Mouse (Mus musculus): Measurements from ENCODE around the gene Swt1. TPM values are rescaled to one million over a fixed set of nuclear protein-coding genes. Genes with fewer than 3 reads are reported as not detected.

Swt1 gene
- polyA plus RNA-seq, 2 experiments = 21.1 to 27.8 TPM

DNA sequence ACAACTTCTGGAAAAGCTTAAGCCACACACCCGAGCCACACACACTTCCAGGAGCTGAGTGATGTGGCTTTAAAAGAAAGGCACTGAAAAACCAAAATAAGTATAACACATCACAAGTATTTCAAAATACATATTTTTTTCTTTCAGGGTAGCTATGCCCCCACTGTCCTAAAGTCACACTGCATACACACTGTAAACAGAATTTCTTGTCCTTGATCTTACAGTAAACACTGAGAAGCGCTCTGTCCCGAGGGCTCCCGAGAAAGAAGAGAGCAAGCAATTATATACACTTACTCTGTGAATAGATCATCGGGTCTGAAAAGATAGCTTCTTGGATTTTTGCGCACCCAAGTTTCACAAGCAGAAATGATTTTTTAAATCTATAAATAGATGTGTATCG is 109.0 kb downstream of the Swt1 start:
- 85% methylated on average over 7 of the region's 7 CpGs for WGBS
- Histone ChIP-seq H3K4me3 (replicated peaks; ENCODE audit: low read length) (no peak overlapping the region), H3K27me3 (ENCODE audit: control insufficient read depth, insufficient read depth, low read length) (no peaks in the 10 kb centered on the region), H3K4me2 (replicated peaks; ENCODE audit: low read depth, low read length, severe bottlenecking) (no peak overlapping the region), H3K27ac (replicated peaks; ENCODE audit: low read depth, low read length) (no peak overlapping the region), H3K36me3 (ENCODE audit: control insufficient read depth, insufficient read depth, low read length) (no peaks in the 10 kb centered on the region), H3K9me3 (ENCODE audit: control insufficient read depth, low read length) (no peaks in the 10 kb centered on the region), H3K9ac (ENCODE audit: low read depth, low read length, severe bottlenecking) (no peak overlapping the region), H3K4me1 (ENCODE audit: control insufficient read depth, insufficient read depth, low read length) (no peaks in the 10 kb centered on the region)
- no peak for TF ChIP-seq POLR2A (IDR thresholded peaks at IDR 0.05; ENCODE audit: borderline replicate concordance, extremely low read depth, insufficient read depth, insufficient read length)
- DNase-seq (ENCODE audit: low spot score) (no peak), ATAC-seq (ENCODE audit: low FRiP score, low read depth) (no peak)

Small RNA genes lying within 50 kb of the gene (microRNA-seq; reads per million reads assigned to microRNA genes)
- not detected for gene Mir7682

Other genes with a start within 250 kb of the Swt1 start
- gene Gm47985, start 245.9 kb downstream of the Swt1 start, polyA plus RNA-seq (2012; rRNA removed) = 0.08 and 0.15 TPM in 2 replicates
- gene Gm47985, start 245.9 kb downstream of the Swt1 start, polyA plus RNA-seq (2014; fragmentation: Nextera tagmentation; extraction: Ambion mirVana) = not detected in 2 replicates
- 0.06 and 0.08 TPM in 2 replicates for gene Gm8947, start 236.1 kb downstream of the Swt1 start, polyA plus RNA-seq (2012; rRNA removed)
- 0.23 TPM in 1 of 2 replicates, not detected in the other for gene Gm8947, start 236.1 kb downstream of the Swt1 start, polyA plus RNA-seq (2014; fragmentation: Nextera tagmentation; extraction: Ambion mirVana)
- gene Gm47995, start 230.0 kb downstream of the Swt1 start, polyA plus RNA-seq (2012; rRNA removed) = 0.06 TPM in 1 of 2 replicates, not detected in the other
- not detected in 2 replicates for gene Gm47995, start 230.0 kb downstream of the Swt1 start, polyA plus RNA-seq (2014; fragmentation: Nextera tagmentation; extraction: Ambion mirVana)
- not detected in 2 replicates for gene 3110040M04Rik, start 224.3 kb downstream of the Swt1 start, polyA plus RNA-seq (2012; rRNA removed)
- gene 3110040M04Rik, start 224.3 kb downstream of the Swt1 start, polyA plus RNA-seq (2014; fragmentation: Nextera tagmentation; extraction: Ambion mirVana) = not detected in 2 replicates
- 0.06 TPM in 1 of 2 replicates, not detected in the other for gene Gm47996, start 218.3 kb downstream of the Swt1 start, polyA plus RNA-seq (2012; rRNA removed)
- gene Gm47996, start 218.3 kb downstream of the Swt1 start, polyA plus RNA-seq (2014; fragmentation: Nextera tagmentation; extraction: Ambion mirVana) = not detected in 2 replicates
- gene Ivns1abp, start 84.0 kb downstream of the Swt1 start, polyA plus RNA-seq (2012; rRNA removed) = 186 and 208 TPM in 2 replicates
- gene Ivns1abp, start 84.0 kb downstream of the Swt1 start, polyA plus RNA-seq (2014; fragmentation: Nextera tagmentation; extraction: Ambion mirVana) = 235 and 248 TPM in 2 replicates
- gene Trmt1l, start 87 bp upstream of the Swt1 start, polyA plus RNA-seq (2012; rRNA removed) = 29.3 and 33.8 TPM in 2 replicates
- 34.2 and 42.5 TPM in 2 replicates for gene Trmt1l, start 87 bp upstream of the Swt1 start, polyA plus RNA-seq (2014; fragmentation: Nextera tagmentation; extraction: Ambion mirVana)
- gene Rnf2, start 72.5 kb upstream of the Swt1 start, polyA plus RNA-seq (2012; rRNA removed) = 90.5 and 106 TPM in 2 replicates
- 108 and 109 TPM in 2 replicates for gene Rnf2, start 72.5 kb upstream of the Swt1 start, polyA plus RNA-seq (2014; fragmentation: Nextera tagmentation; extraction: Ambion mirVana)
- 9.8 and 11.1 TPM in 2 replicates for gene Fam129a, start 142.7 kb upstream of the Swt1 start, polyA plus RNA-seq (2012; rRNA removed)
- gene Fam129a, start 142.7 kb upstream of the Swt1 start, polyA plus RNA-seq (2014; fragmentation: Nextera tagmentation; extraction: Ambion mirVana) = 13.9 and 14.7 TPM in 2 replicates

Data from limb, embryonic 14.5 days (tissue).